Mouse (Mus musculus): Measurements from ENCODE around the gene 9830107B12Rik.

Gene 9830107B12Rik

DNA sequence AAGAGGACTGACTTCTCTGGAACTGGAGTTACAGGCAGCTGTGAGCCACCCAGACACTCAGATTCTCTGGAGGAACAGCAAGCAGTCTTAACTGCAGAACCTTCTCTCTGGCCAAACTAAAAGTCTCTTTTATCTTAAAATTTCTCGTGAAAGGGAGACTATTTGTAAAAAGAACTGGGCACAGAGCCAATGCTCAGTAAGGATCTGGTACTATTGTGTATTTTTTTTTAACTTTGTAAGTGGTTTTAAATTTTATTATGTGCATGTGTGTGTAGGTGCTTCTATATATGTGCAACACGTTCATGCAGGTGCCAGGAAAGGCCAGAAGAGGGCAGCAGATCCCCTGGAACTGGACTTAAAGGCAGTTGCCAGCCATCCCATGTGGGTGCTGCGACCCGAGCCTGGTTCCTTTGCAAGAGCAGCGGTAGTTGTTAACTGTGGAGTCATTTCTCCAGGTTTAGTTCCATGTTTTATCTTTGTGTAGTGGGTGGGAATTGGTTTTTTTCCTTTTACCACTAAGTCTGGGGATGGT lies 52.7 kb downstream of the 9830107B12Rik start:
- DNase-seq: no peak

DNA sequence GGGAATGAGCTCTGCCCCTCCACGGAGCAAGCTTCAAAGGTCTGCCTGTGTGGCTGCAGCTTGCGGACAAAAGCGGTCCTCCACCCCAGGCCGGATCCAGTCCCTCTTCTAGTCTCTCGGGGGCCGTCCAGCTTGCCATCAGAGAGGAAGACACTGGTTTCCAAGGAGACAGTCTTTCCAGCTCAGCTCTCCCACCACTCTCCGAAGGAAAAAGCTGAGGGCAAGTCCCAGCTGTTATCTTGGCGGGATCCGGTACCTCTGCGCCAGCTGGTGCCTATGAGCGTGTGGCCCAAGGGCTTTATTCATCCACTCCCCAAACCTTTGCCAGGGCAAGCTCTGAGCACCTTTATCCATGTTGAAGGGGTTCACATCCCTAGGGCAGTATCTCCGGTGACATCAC lies 55.8 kb downstream of the 9830107B12Rik start:
- no peak for DNase-seq

DNA sequence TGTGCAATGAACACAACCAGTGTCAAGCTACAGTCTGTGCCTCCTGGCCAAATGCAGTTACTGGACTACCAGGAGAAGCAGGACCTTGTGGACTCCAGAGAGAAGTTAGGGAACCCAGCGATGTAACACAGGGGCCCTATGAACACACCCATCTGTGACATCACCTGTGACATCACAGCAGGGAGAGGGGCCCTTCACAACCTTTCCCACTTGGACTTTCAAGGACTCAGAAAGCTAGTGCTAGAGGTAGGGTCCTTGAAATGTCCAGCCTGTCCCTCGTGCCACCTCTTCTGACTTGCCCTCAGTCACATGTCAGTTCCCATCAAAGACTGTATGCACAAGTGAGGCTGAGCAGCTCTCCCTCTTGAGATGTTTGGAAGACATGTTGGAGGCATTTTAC lies 56.6 kb downstream of the 9830107B12Rik start:
- no peak for DNase-seq

DNA sequence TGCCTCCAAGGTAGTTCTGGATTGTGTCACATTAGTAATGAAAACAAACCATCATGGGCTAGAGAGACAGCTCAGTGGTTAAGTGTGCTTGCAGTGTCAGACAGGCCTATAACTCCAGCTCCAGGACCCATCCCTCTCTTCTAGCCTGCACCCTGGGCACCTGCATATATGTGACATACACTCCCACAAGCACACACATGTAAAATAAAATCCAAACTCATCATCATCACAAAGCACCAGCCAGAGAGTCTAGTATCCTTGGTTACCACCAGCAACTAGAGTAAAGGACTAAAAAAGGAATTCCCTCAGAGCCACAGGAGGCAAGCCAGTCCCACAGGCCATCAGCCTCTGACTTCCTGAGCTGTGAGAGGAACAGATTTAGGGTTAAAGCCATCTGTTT lies 57.0 kb downstream of the 9830107B12Rik start, which contains the start of gene 1700067P10Rik:
Gene 1700067P10Rik, plus strand, starts transcription at position 301 of the 400 bp plus-strand sequence.
- DNase-seq: no peak

DNA sequence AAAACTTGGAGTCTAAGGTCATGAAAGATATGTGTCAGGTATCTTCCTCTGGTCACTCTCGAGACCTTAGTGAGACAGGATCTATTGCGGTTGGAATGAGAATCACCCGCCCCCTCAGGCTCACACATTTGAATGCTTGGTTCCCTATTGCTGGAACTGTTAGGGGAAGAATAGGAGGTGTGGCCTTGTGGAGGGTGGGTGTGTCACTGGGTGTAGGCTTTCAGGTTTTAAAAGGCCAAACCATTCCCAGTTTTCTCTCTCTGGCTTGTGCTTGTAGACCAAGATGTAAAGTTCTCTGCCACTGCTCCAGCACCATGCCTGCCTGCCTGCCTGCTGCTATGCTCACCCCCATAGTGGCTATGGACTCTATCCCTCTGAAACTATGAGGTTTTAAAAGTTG lies 65.4 kb downstream of the 9830107B12Rik start:
- no peak for DNase-seq
